Mouse (Mus musculus): ENCODE measurements around the gene Snn. TPM values are rescaled to one million over a fixed set of nuclear protein-coding genes. Genes with fewer than 3 reads are reported as not detected.

Snn gene
- polyA plus RNA-seq, 1 experiment = 31.0 TPM

DNA sequence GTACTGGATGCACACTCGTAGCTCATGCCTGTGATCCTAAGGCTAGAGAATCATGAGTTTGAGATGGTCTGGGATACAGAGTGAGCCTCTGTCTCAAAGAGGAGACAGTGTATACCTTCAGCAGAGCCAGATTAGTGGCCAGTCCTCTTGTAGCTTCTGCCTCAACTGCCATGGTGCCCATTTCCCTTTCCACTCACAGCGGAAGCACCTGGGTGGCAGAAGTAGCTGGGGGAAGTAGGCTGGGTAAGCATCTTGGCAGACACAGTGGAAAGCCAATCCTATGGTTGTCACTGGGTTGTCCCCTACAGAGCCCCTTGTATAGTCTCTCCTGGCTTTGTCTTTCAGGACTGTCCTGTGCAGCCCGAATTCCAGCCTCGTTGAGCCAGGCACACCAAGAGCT lies 11.1 kb downstream of the Snn start:
- TF ChIP-seq USF1 (IDR thresholded peaks at IDR 0.05; ENCODE audit: low read depth) (no peak), REST (IDR thresholded peaks at IDR 0.05; ENCODE audit: insufficient read depth, insufficient read length) (no peak), MYOG (IDR thresholded peaks at IDR 0.05; ENCODE audit: control insufficient read depth in 1 of 3, insufficient read depth in 1 of 3, insufficient read length in 2 of 3, low read depth in 2 of 3) (no peak), POLR2A (IDR thresholded peaks at IDR 0.05; ENCODE audit: insufficient read length, low read depth) (no peak), MYOD1 (IDR thresholded peaks at IDR 0.05; ENCODE audit: control insufficient read depth in 1 of 3, insufficient read length in 2 of 3, low read depth in 2 of 3) (no peak), MAX (IDR thresholded peaks at IDR 0.05; ENCODE audit: low read depth) (no peak), TCF12 (IDR thresholded peaks at IDR 0.05; ENCODE audit: insufficient read depth, poor library complexity, severe bottlenecking) (no peak), POLR2AphosphoS2 (IDR thresholded peaks at IDR 0.05; ENCODE audit: insufficient read length, low read depth) (no peak), TCF3 (IDR thresholded peaks at IDR 0.05; ENCODE audit: insufficient read length, low read depth) (no peak), CEBPB (IDR thresholded peaks at IDR 0.05; ENCODE audit: insufficient read depth, poor library complexity, severe bottlenecking) (no peak), E2F4 (IDR thresholded peaks at IDR 0.05; ENCODE audit: insufficient read depth) (no peak), SRF (IDR thresholded peaks at IDR 0.05; ENCODE audit: control insufficient read depth, insufficient read length, low read depth) (no peak)
- H3K4me3 ChIP-seq = no peak overlapping the region
- no peak overlapping the region for H3K4me2 ChIP-seq (ENCODE audit: low read depth)
- H3K36me3 ChIP-seq (ENCODE audit: control insufficient read depth, insufficient read depth) = peaks cover 19% of the 10 kb centered on the region
- peaks cover 80% of the 10 kb centered on the region for H3K79me2 ChIP-seq (ENCODE audit: control insufficient read depth, insufficient read depth)
- H3K27me3 ChIP-seq (ENCODE audit: control insufficient read depth, insufficient read depth, insufficient read length) = no peaks in the 10 kb centered on the region
- no peak overlapping the region for H3ac ChIP-seq (ENCODE audit: control insufficient read depth, insufficient read length)

- peaks cover 19% of the 10 kb centered on the region for H3K36me3 ChIP-seq (ENCODE audit: control insufficient read depth, insufficient read depth)
- TF ChIP-seq POLR2AphosphoS2 (IDR thresholded peaks at IDR 0.05; ENCODE audit: insufficient read length, low read depth) (peak; percentile 39), TCF3 (IDR thresholded peaks at IDR 0.05; ENCODE audit: insufficient read length, low read depth) (no peak)
- H3K4me2 ChIP-seq (ENCODE audit: low read depth) = no peak overlapping the region
- H3K27me3 ChIP-seq (ENCODE audit: control insufficient read depth, insufficient read depth, insufficient read length) = no peaks in the 10 kb centered on the region
- peaks cover 75% of the 10 kb centered on the region for H3K79me2 ChIP-seq (ENCODE audit: control insufficient read depth, insufficient read depth)
- no peak overlapping the region for H3K4me3 ChIP-seq
- H3ac ChIP-seq (ENCODE audit: control insufficient read depth, insufficient read length) = no peak overlapping the region
Measured at GRCm38 (mm10) chr16:11072454-11072853, 11.7 kb downstream of the Snn start.

- peaks cover 69% of the 10 kb centered on the region for H3K79me2 ChIP-seq (ENCODE audit: control insufficient read depth, insufficient read depth)
- no peak overlapping the region for H3ac ChIP-seq (ENCODE audit: control insufficient read depth, insufficient read length)
- TF ChIP-seq E2F4 (IDR thresholded peaks at IDR 0.05; ENCODE audit: insufficient read depth) (no peak), REST (IDR thresholded peaks at IDR 0.05; ENCODE audit: insufficient read depth, insufficient read length) (no peak), USF1 (IDR thresholded peaks at IDR 0.05; ENCODE audit: low read depth) (no peak), MAX (IDR thresholded peaks at IDR 0.05; ENCODE audit: low read depth) (no peak), TCF3 (IDR thresholded peaks at IDR 0.05; ENCODE audit: insufficient read length, low read depth) (no peak), SRF (IDR thresholded peaks at IDR 0.05; ENCODE audit: control insufficient read depth, insufficient read length, low read depth) (no peak), POLR2AphosphoS2 (IDR thresholded peaks at IDR 0.05; ENCODE audit: insufficient read length, low read depth) (no peak), POLR2A (IDR thresholded peaks at IDR 0.05; ENCODE audit: insufficient read length, low read depth) (no peak)
- no peak overlapping the region for H3K4me3 ChIP-seq
- no peak overlapping the region for H3K4me2 ChIP-seq (ENCODE audit: low read depth)
- H3K27me3 ChIP-seq (ENCODE audit: control insufficient read depth, insufficient read depth, insufficient read length) = no peaks in the 10 kb centered on the region
- peaks cover 19% of the 10 kb centered on the region for H3K36me3 ChIP-seq (ENCODE audit: control insufficient read depth, insufficient read depth)
Measured at GRCm38 (mm10) chr16:11073060-11073459, 12.3 kb downstream of the Snn start.

DNA sequence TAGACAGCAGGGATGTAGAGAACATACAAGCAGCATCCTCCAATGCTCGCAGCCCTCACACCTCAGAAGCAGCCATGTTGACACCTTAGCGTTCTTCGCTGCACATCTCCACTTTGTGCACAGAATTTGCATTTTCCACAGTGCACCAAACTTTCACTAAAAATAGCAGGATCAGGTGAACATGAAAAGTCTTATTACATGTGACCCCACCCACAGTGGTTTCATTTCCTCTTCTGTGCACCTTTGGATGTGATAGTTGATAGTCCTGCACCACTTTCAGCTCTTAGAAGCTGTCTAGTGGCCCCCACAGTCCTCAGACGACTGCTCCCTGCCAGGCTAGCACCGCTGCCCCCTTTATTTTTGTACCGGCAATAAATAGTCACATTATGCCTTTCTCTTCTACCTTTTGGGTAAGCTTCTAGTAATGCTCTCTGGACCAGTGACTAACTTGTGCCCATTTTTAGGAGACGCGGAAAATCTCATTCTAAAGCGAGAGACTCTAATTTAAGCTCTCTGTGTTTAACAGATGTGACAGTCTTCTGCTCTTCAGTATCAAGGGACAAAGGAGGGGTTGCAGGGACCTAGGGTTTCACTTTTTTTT lies 17.0 kb downstream of the Snn start:
- no peak for TF ChIP-seq POLR2AphosphoS2 (IDR thresholded peaks at IDR 0.05; ENCODE audit: insufficient read length, low read depth)
- no peak for TF ChIP-seq CEBPB (IDR thresholded peaks at IDR 0.05; ENCODE audit: insufficient read depth, poor library complexity, severe bottlenecking)
- TF ChIP-seq REST (IDR thresholded peaks at IDR 0.05; ENCODE audit: insufficient read depth, insufficient read length) = no peak
- TF ChIP-seq USF1 (IDR thresholded peaks at IDR 0.05; ENCODE audit: low read depth) = no peak
- TF ChIP-seq MYOG (IDR thresholded peaks at IDR 0.05; ENCODE audit: control insufficient read depth in 1 of 3, insufficient read depth in 1 of 3, insufficient read length in 2 of 3, low read depth in 2 of 3) = no peak
- TF ChIP-seq E2F4 (IDR thresholded peaks at IDR 0.05; ENCODE audit: insufficient read depth) = no peak
- TF ChIP-seq TCF12 (IDR thresholded peaks at IDR 0.05; ENCODE audit: insufficient read depth, poor library complexity, severe bottlenecking) = no peak
- no peak for TF ChIP-seq TCF3 (IDR thresholded peaks at IDR 0.05; ENCODE audit: insufficient read length, low read depth)
- no peak for TF ChIP-seq SRF (IDR thresholded peaks at IDR 0.05; ENCODE audit: control insufficient read depth, insufficient read length, low read depth)
- TF ChIP-seq MYOD1 (IDR thresholded peaks at IDR 0.05; ENCODE audit: control insufficient read depth in 1 of 3, insufficient read length in 2 of 3, low read depth in 2 of 3) = no peak
- TF ChIP-seq POLR2A (IDR thresholded peaks at IDR 0.05; ENCODE audit: insufficient read length, low read depth) = no peak
- H3K4me3 ChIP-seq = no peak overlapping the region
- peaks cover 31% of the 10 kb centered on the region for H3K79me2 ChIP-seq (ENCODE audit: control insufficient read depth, insufficient read depth)
- H3K4me2 ChIP-seq (ENCODE audit: low read depth) = no peak overlapping the region
- no peak overlapping the region for H3ac ChIP-seq (ENCODE audit: control insufficient read depth, insufficient read length)
- H3K36me3 ChIP-seq (ENCODE audit: control insufficient read depth, insufficient read depth) = peaks cover 28% of the 10 kb centered on the region
- H3K27me3 ChIP-seq (ENCODE audit: control insufficient read depth, insufficient read depth, insufficient read length) = no peaks in the 10 kb centered on the region

- Histone ChIP-seq H3K27me3 (ENCODE audit: control insufficient read depth, insufficient read depth, insufficient read length) (no peaks in the 10 kb centered on the region), H3K4me2 (ENCODE audit: low read depth) (no peak overlapping the region), H3K79me2 (ENCODE audit: control insufficient read depth, insufficient read depth) (peaks cover 30% of the 10 kb centered on the region), H3K4me3 (no peak overlapping the region), H3K36me3 (ENCODE audit: control insufficient read depth, insufficient read depth) (peaks cover 34% of the 10 kb centered on the region), H3ac (ENCODE audit: control insufficient read depth, insufficient read length) (no peak overlapping the region)
- TF ChIP-seq TCF3 (IDR thresholded peaks at IDR 0.05; ENCODE audit: insufficient read length, low read depth) = no peak
- TF ChIP-seq CEBPB (IDR thresholded peaks at IDR 0.05; ENCODE audit: insufficient read depth, poor library complexity, severe bottlenecking) = no peak
- no peak for TF ChIP-seq TCF12 (IDR thresholded peaks at IDR 0.05; ENCODE audit: insufficient read depth, poor library complexity, severe bottlenecking)
- no peak for TF ChIP-seq POLR2A (IDR thresholded peaks at IDR 0.05; ENCODE audit: insufficient read length, low read depth)
- TF ChIP-seq POLR2AphosphoS2 (IDR thresholded peaks at IDR 0.05; ENCODE audit: insufficient read length, low read depth) = no peak
- TF ChIP-seq E2F4 (IDR thresholded peaks at IDR 0.05; ENCODE audit: insufficient read depth) = no peak
- no peak for TF ChIP-seq MYOG (IDR thresholded peaks at IDR 0.05; ENCODE audit: control insufficient read depth in 1 of 3, insufficient read depth in 1 of 3, insufficient read length in 2 of 3, low read depth in 2 of 3)
- TF ChIP-seq USF1 (IDR thresholded peaks at IDR 0.05; ENCODE audit: low read depth) = no peak
- no peak for TF ChIP-seq MYOD1 (IDR thresholded peaks at IDR 0.05; ENCODE audit: control insufficient read depth in 1 of 3, insufficient read length in 2 of 3, low read depth in 2 of 3)
- TF ChIP-seq REST (IDR thresholded peaks at IDR 0.05; ENCODE audit: insufficient read depth, insufficient read length) = no peak
- no peak for TF ChIP-seq MAX (IDR thresholded peaks at IDR 0.05; ENCODE audit: low read depth)
- no peak for TF ChIP-seq SRF (IDR thresholded peaks at IDR 0.05; ENCODE audit: control insufficient read depth, insufficient read length, low read depth)
Measured at GRCm38 (mm10) chr16:11078216-11078869, 17.6 kb downstream of the Snn start.
